Mouse (Mus musculus): ENCODE results near the gene Dram2. TPM values are rescaled to one million over a fixed set of nuclear protein-coding genes. Genes with fewer than 3 reads are reported as not detected.

The Dram2 gene
- total RNA-seq (2014; rRNA removed; ENCODE audit: low replicate concordance) (107 and 116 TPM in 2 replicates), polyA plus RNA-seq (2015; fragmentation: Nextera tagmentation; extraction: Ambion mirVana) (93.5 and 94.9 TPM in 2 replicates)

GRCm38 (mm10) chr3:106547171-106547923 is at the start of gene Dram2, which contains the start of gene Cept1:
Gene Dram2, plus strand, starts transcription at chr3:106547798.
Gene Cept1, minus strand, starts transcription at chr3:106547802.
- Histone ChIP-seq H3K4me3 (ENCODE audit: low read depth, low read length) (peak within 1 kb of the TSS; percentile 87), H3K27ac (ENCODE audit: low read depth) (peak within 1 kb of the TSS; percentile 97), H3K27me3 (ENCODE audit: control insufficient read depth, insufficient read depth, low read length) (no peaks in the 10 kb centered on the region), H3K4me1 (ENCODE audit: control insufficient read depth, insufficient read depth) (peaks cover 11% of the 10 kb centered on the region; the same call in 1 of the 2 replicates), H3K9me3 (replicated peaks; ENCODE audit: control insufficient read depth, low read length) (no peaks in the 10 kb centered on the region), H3K9ac (replicated peaks; ENCODE audit: low read depth, low read length) (peak within 1 kb of the TSS; percentile 91), H3K4me2 (ENCODE audit: low read depth, low read length) (peak within 1 kb of the TSS; percentile 76), H3K36me3 (replicated peaks; ENCODE audit: control insufficient read depth, insufficient read depth, low read length) (0 out of 2 replicates have a peak, but pooled peaks cover 4% of the 10 kb centered on the region)
- peak; percentile 94 for ATAC-seq (ENCODE audit: insufficient read depth, low read depth)
- peak; percentile 97 for DNase-seq (ENCODE audit: low spot score)
- no peak; the same call in 1 of the 2 replicates for TF ChIP-seq CTCF (IDR thresholded peaks at IDR 0.05; ENCODE audit: low read depth)
- TF ChIP-seq EP300 (IDR thresholded peaks at IDR 0.05; ENCODE audit: low read depth): 0 out of 2 replicates have a peak, but pooled peaks have one; percentile 17
- WGBS: under 1% methylated on average over 63 of the region's 63 CpGs

GRCm38 (mm10) chr3:106500510-106500909 is 47.1 kb upstream of the Dram2 start:
- Histone ChIP-seq H3K4me1 (ENCODE audit: control insufficient read depth, insufficient read depth) (0 out of 2 replicates have a peak, but pooled peaks cover 14% of the 10 kb centered on the region), H3K4me3 (ENCODE audit: low read depth, low read length) (no peak overlapping the region), H3K4me2 (ENCODE audit: low read depth, low read length) (no peak overlapping the region), H3K36me3 (replicated peaks; ENCODE audit: control insufficient read depth, insufficient read depth, low read length) (peaks cover 42% of the 10 kb centered on the region), H3K27ac (ENCODE audit: low read depth) (no peak overlapping the region), H3K9me3 (replicated peaks; ENCODE audit: control insufficient read depth, low read length) (no peaks in the 10 kb centered on the region), H3K9ac (replicated peaks; ENCODE audit: low read depth, low read length) (no peak overlapping the region), H3K27me3 (ENCODE audit: control insufficient read depth, insufficient read depth, low read length) (no peaks in the 10 kb centered on the region)
- TF ChIP-seq CTCF (IDR thresholded peaks at IDR 0.05; ENCODE audit: low read depth): no peak
- no peak for TF ChIP-seq EP300 (IDR thresholded peaks at IDR 0.05; ENCODE audit: low read depth)
- ATAC-seq (ENCODE audit: insufficient read depth, low read depth) (no peak), DNase-seq (ENCODE audit: low spot score) (no peak)
- 53% methylated on average over 2 of the region's 2 CpGs for WGBS

GRCm38 (mm10) chr3:106502892-106503291 is 44.7 kb upstream of the Dram2 start:
- H3K4me2 ChIP-seq (ENCODE audit: low read depth, low read length): no peak overlapping the region

GRCm38 (mm10) chr3:106510669-106511068 is 36.9 kb upstream of the Dram2 start:
- Histone ChIP-seq H3K27me3 (ENCODE audit: control insufficient read depth, insufficient read depth, low read length) (no peaks in the 10 kb centered on the region), H3K4me1 (ENCODE audit: control insufficient read depth, insufficient read depth) (no peaks in the 10 kb centered on the region), H3K36me3 (replicated peaks; ENCODE audit: control insufficient read depth, insufficient read depth, low read length) (peaks cover 8% of the 10 kb centered on the region; the same call in 1 of the 2 replicates), H3K4me2 (ENCODE audit: low read depth, low read length) (no peak overlapping the region), H3K9me3 (replicated peaks; ENCODE audit: control insufficient read depth, low read length) (no peaks in the 10 kb centered on the region), H3K9ac (replicated peaks; ENCODE audit: low read depth, low read length) (no peak overlapping the region), H3K27ac (ENCODE audit: low read depth) (no peak overlapping the region), H3K4me3 (ENCODE audit: low read depth, low read length) (no peak overlapping the region)
- no peak for DNase-seq (ENCODE audit: low spot score)
- no peak for ATAC-seq (ENCODE audit: insufficient read depth, low read depth)
- TF ChIP-seq CTCF (IDR thresholded peaks at IDR 0.05; ENCODE audit: low read depth): no peak
- WGBS: 84% methylated on average over 1 of the region's 1 CpGs

More at GRCm38 (mm10) chr3:106502892-106503291, 44.7 kb upstream of the Dram2 start:
- no peak overlapping the region for H3K27ac ChIP-seq (ENCODE audit: low read depth)
- no peak overlapping the region for H3K9ac ChIP-seq (replicated peaks; ENCODE audit: low read depth, low read length)
- no peak overlapping the region for H3K4me3 ChIP-seq (ENCODE audit: low read depth, low read length)
- peaks cover 42% of the 10 kb centered on the region for H3K36me3 ChIP-seq (replicated peaks; ENCODE audit: control insufficient read depth, insufficient read depth, low read length)
- 0 out of 2 replicates have a peak, but pooled peaks cover 5% of the 10 kb centered on the region for H3K4me1 ChIP-seq (ENCODE audit: control insufficient read depth, insufficient read depth)
- no peak for DNase-seq (ENCODE audit: low spot score)
- no peak for ATAC-seq (ENCODE audit: insufficient read depth, low read depth)
- TF ChIP-seq CTCF (IDR thresholded peaks at IDR 0.05; ENCODE audit: low read depth) (no peak), EP300 (IDR thresholded peaks at IDR 0.05; ENCODE audit: low read depth) (no peak)
- H3K9me3 ChIP-seq (replicated peaks; ENCODE audit: control insufficient read depth, low read length): no peaks in the 10 kb centered on the region
- no peaks in the 10 kb centered on the region for H3K27me3 ChIP-seq (ENCODE audit: control insufficient read depth, insufficient read depth, low read length)
- 81% methylated on average over 2 of the region's 2 CpGs for WGBS

DNA sequence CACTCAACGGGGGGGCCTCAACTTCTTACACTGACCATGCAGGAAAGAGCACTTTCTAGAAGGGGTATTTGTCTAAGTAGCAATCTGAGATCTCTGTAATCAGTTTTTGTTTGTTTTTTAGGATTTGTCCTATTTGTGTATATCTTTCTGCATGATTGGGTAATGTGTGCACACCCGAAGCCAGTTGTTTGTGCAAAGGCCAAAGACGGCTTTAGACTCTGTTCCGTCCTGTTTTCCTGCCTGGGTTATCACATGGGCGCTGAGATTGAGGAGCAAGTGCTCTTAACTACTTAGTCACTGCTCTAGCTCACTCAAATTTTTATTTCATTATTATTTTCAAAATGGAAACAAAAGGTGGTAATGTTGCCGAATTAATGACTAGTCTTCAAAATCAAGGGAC is 32.6 kb upstream of the Dram2 start:
- no peaks in the 10 kb centered on the region for H3K9me3 ChIP-seq (replicated peaks; ENCODE audit: control insufficient read depth, low read length)
- peaks cover 12% of the 10 kb centered on the region; the same call in 1 of the 2 replicates for H3K36me3 ChIP-seq (replicated peaks; ENCODE audit: control insufficient read depth, insufficient read depth, low read length)
- ATAC-seq (ENCODE audit: insufficient read depth, low read depth) (no peak), DNase-seq (ENCODE audit: low spot score) (no peak)
- H3K9ac ChIP-seq (replicated peaks; ENCODE audit: low read depth, low read length): no peak overlapping the region
- H3K27me3 ChIP-seq (ENCODE audit: control insufficient read depth, insufficient read depth, low read length): no peaks in the 10 kb centered on the region
- H3K4me3 ChIP-seq (ENCODE audit: low read depth, low read length): no peak overlapping the region
- WGBS: 83% methylated on average over 6 of the region's 6 CpGs
- H3K4me2 ChIP-seq (ENCODE audit: low read depth, low read length): no peak overlapping the region
- H3K4me1 ChIP-seq (ENCODE audit: control insufficient read depth, insufficient read depth): no peaks in the 10 kb centered on the region
- TF ChIP-seq CTCF (IDR thresholded peaks at IDR 0.05; ENCODE audit: low read depth) (no peak), EP300 (IDR thresholded peaks at IDR 0.05; ENCODE audit: low read depth) (no peak)
- no peak overlapping the region for H3K27ac ChIP-seq (ENCODE audit: low read depth)
